Mouse (Mus musculus) neural tube, embryonic 14.5 days (tissue): ENCODE measurements around the gene Pdlim7. TPM values are rescaled to one million over a fixed set of nuclear protein-coding genes. Genes with fewer than 3 reads are reported as not detected.

ENCODE experiments used
- ATAC-seq: fragments of 200-750 bp; cut with Nextera tagmentation; 2 replicates; pipeline ENCODE4 v1.8.0; 2017; ENCODE audit warnings: low read depth, mild to moderate bottlenecking, moderate TSS enrichment, moderate library complexity
- H3K27ac ChIP-seq: fragments of 300-500 bp; sonication (generic); 2 replicates; pipeline ENCODE4 v1.5.1; 2014; ENCODE audit warnings: low read depth, mild to moderate bottlenecking, control low read depth, low read length, moderate library complexity, mixed read lengths
- H3K27me3 ChIP-seq: fragments of 300-500 bp; sonication (generic); 2 replicates; pipeline ENCODE4 v1.6.1; 2014; ENCODE audit warnings: low read length; ENCODE audit not compliant: control insufficient read depth, insufficient read depth
- H3K36me3 ChIP-seq: fragments of 300-500 bp; sonication (generic); 2 replicates; pipeline ENCODE4 v1.6.1; 2014; ENCODE audit warnings: low read length, mixed read lengths; ENCODE audit not compliant: control insufficient read depth, insufficient read depth
- H3K4me1 ChIP-seq: fragments of 300-500 bp; sonication (generic); 2 replicates; pipeline ENCODE4 v1.6.1; 2014; ENCODE audit warnings: low read length; ENCODE audit not compliant: control insufficient read depth, insufficient read depth
- H3K4me2 ChIP-seq: fragments of 300-500 bp; sonication (generic); 2 replicates; pipeline ENCODE4 v1.6.1; 2014; ENCODE audit warnings: mild to moderate bottlenecking, low read depth, low read length, control low read depth
- H3K4me3 ChIP-seq: fragments of 300-500 bp; sonication (generic); 2 replicates; pipeline ENCODE4 v1.5.1; 2014; ENCODE audit warnings: low read depth, low read length, control low read depth, mixed read lengths
- H3K9ac ChIP-seq: fragments of 300-500 bp; sonication (generic); replicated peaks from 2 replicates; pipeline ENCODE4 v1.6.1; 2014; ENCODE audit warnings: low read depth, mild to moderate bottlenecking, control low read depth, low read length, mixed read lengths
- H3K9me3 ChIP-seq: fragments of 300-500 bp; sonication (generic); 2 replicates; pipeline ENCODE4 v1.6.1; 2016; ENCODE audit warnings: low read length; ENCODE audit not compliant: control insufficient read depth
- WGBS: fragments of 180-500 bp; shearing (Covaris S2); extraction: QIAGEN DNeasy Blood & Tissue Kit; methylation state at CpG from one replicate; pipeline ENCODE4 v1.1.7; 2014; 5-methylcytosine and 5-hydroxymethylcytosine counted together
- polyA plus RNA-seq: library from polyadenylated mRNA; unstranded; fragments of >200 nt; fragmentation: Nextera tagmentation; extraction: Ambion mirVana; gene quantifications from 2 replicates; pipeline ENCODE4 v1.2.1, GENCODE M21; 2014

Pdlim7 gene
- polyA plus RNA-seq, 1 experiment from 2014 or later = 163 TPM

DNA sequence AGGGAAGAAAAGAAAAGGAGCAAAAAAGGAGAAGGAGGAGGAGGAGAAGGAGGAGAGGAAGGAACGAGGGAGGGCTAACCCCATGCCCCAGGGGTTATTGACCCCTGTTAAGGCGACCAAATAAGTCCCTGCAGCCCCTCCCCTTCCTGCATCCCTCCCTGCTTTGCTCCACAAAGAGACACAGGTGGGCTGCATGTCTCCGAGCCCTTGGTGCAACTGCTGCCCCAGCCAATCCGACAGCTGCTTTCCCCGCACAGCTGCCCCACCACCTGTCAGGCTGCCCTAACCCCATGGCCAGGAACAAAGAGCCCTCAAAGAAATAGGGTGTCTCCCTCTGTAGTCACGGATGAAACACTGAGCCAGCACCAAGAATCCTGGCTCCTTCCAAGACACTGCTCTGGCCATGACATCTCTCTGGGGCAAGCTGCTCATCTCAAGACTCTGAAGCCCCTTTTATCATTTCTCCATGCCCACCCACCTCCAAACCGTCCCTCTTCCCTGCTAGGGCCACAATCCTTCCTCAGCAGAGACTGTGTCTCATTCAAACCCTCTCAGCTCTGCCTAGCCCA lies 28.9 kb downstream of the Pdlim7 start:
- Histone ChIP-seq H3K4me1 (peaks cover 42% of the 10 kb centered on the region), H3K9me3 (no peaks in the 10 kb centered on the region), H3K27ac (peak overlapping the region; percentile 74), H3K4me3 (peak overlapping the region; percentile 99), H3K27me3 (peaks cover 2% of the 10 kb centered on the region; the same call in 1 of the 2 replicates), H3K9ac (peak overlapping the region; percentile 100), H3K4me2 (peak overlapping the region; percentile 97), H3K36me3 (peaks cover 33% of the 10 kb centered on the region)
- no peak for ATAC-seq
- WGBS = 10% methylated on average over 7 of the region's 7 CpGs

DNA sequence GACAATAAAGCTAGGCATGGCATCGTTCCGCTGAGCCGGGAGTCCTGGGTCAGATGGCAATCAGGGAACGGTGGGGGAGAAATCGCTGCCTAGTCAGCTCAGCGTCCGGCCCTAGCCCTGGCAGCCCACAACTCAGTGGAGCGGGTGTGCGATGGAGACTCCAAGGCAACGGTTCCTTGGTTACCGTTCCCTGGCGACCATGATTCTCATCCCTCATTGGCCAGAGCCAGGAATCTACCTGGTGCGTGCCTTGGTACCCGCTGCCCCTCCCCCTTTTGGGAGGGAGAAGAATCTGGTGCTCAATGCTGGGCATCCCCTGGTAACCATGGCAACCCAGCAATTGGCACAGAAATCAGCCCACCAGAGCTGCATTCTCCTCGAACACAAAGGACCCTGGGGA lies 29.9 kb downstream of the Pdlim7 start:
- Histone ChIP-seq H3K27me3 (peaks cover 2% of the 10 kb centered on the region; the same call in 1 of the 2 replicates), H3K4me3 (peak overlapping the region; percentile 99), H3K4me1 (peaks cover 42% of the 10 kb centered on the region), H3K9me3 (no peaks in the 10 kb centered on the region), H3K36me3 (peaks cover 43% of the 10 kb centered on the region), H3K4me2 (peak overlapping the region; percentile 97), H3K9ac (peak overlapping the region; percentile 43), H3K27ac (peak overlapping the region; percentile 74)
- peak; percentile 84 for ATAC-seq
- 3% methylated on average over 15 of the region's 15 CpGs for WGBS

DNA sequence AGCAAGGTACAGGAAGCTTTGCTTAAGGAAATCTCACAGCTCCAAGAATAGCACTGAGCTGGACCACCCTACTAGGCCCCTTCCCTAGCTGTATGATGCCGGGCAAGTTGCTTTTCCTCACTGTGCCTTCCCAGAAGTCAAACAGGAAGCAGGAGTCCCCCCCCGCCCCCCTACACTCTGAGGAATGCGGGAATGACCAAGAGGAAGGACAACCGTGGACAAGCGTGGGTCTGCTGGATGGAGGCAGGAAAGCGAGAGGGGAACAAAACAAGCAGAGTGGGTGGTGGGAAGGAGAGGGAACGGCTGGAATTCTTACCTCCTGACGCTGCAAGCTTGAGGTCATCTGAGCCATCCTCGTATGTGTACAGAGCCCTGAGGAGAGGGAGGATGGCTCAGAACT lies 30.4 kb downstream of the Pdlim7 start:
- H3K4me3 ChIP-seq = peak overlapping the region; percentile 99
- peak overlapping the region; percentile 97 for H3K4me2 ChIP-seq
- peaks cover 2% of the 10 kb centered on the region; the same call in 1 of the 2 replicates for H3K27me3 ChIP-seq
- peak overlapping the region; percentile 74 for H3K27ac ChIP-seq
- peaks cover 44% of the 10 kb centered on the region for H3K36me3 ChIP-seq
- WGBS = 44% methylated on average over 9 of the region's 9 CpGs
- H3K9me3 ChIP-seq = no peaks in the 10 kb centered on the region
- H3K9ac ChIP-seq = peak overlapping the region; percentile 43
- no peak for ATAC-seq
- peaks cover 42% of the 10 kb centered on the region for H3K4me1 ChIP-seq

GRCm38 (mm10) chr13:55482542-55482941 lies 30.9 kb downstream of the Pdlim7 start:
- H3K4me1 ChIP-seq = peaks cover 42% of the 10 kb centered on the region
- peaks cover 50% of the 10 kb centered on the region for H3K36me3 ChIP-seq
- peaks cover 2% of the 10 kb centered on the region; the same call in 1 of the 2 replicates for H3K27me3 ChIP-seq
- peak overlapping the region; percentile 97; the same call in 1 of the 2 replicates for H3K4me2 ChIP-seq
- WGBS = 68% methylated on average over 7 of the region's 7 CpGs
- H3K9ac ChIP-seq = no peak overlapping the region
- H3K4me3 ChIP-seq = peak overlapping the region; percentile 99; the same call in 1 of the 2 replicates
- no peak overlapping the region for H3K27ac ChIP-seq
- no peaks in the 10 kb centered on the region for H3K9me3 ChIP-seq
- ATAC-seq = no peak

- no peak overlapping the region for H3K9ac ChIP-seq
- H3K4me1 ChIP-seq = peaks cover 33% of the 10 kb centered on the region
- no peaks in the 10 kb centered on the region for H3K27me3 ChIP-seq
- peaks cover 76% of the 10 kb centered on the region for H3K36me3 ChIP-seq
- ATAC-seq = no peak
- no peak overlapping the region for H3K4me2 ChIP-seq
- H3K4me3 ChIP-seq = no peak overlapping the region
- H3K27ac ChIP-seq = no peak overlapping the region
- no peaks in the 10 kb centered on the region for H3K9me3 ChIP-seq
Observed at GRCm38 (mm10) chr13:55479929-55480328, 33.5 kb downstream of the Pdlim7 start.

GRCm38 (mm10) chr13:55479008-55479407 lies 34.5 kb downstream of the Pdlim7 start:
- Histone ChIP-seq H3K9me3 (no peaks in the 10 kb centered on the region), H3K27me3 (no peaks in the 10 kb centered on the region), H3K4me1 (peaks cover 33% of the 10 kb centered on the region), H3K9ac (no peak overlapping the region), H3K4me2 (no peak overlapping the region), H3K27ac (no peak overlapping the region), H3K36me3 (peaks cover 85% of the 10 kb centered on the region), H3K4me3 (no peak overlapping the region)
- no peak for ATAC-seq
- 87% methylated on average over 7 of the region's 7 CpGs for WGBS

DNA sequence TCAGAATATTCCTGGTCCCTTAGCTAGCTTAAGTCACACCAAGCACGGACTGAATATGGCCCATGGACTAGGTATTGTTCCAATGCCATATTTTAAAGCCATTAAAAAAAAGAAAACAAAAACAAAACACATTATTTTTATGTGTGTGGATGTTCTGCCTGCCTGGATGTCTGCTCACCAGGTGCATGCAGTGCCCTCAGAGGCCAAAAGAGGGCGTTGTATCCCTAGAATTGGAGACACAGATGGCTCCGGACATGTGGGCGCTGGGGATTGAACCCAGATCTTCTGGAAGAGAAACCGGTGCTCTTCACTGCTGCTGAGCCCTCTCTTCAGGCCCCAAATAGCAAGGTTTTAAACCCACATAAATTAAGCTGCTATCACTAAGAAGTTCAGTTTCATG lies 35.4 kb downstream of the Pdlim7 start:
- Histone ChIP-seq H3K4me2 (no peak overlapping the region), H3K9me3 (no peaks in the 10 kb centered on the region), H3K9ac (no peak overlapping the region), H3K4me1 (peaks cover 33% of the 10 kb centered on the region), H3K4me3 (no peak overlapping the region), H3K27ac (no peak overlapping the region), H3K27me3 (no peaks in the 10 kb centered on the region), H3K36me3 (peaks cover 93% of the 10 kb centered on the region)
- ATAC-seq = no peak
- WGBS = 61% methylated on average over 5 of the region's 5 CpGs

GRCm38 (mm10) chr13:55477492-55477891 lies 36.0 kb downstream of the Pdlim7 start:
- Histone ChIP-seq H3K4me3 (no peak overlapping the region), H3K27me3 (no peaks in the 10 kb centered on the region), H3K9ac (no peak overlapping the region), H3K27ac (no peak overlapping the region), H3K36me3 (peaks cover 89% of the 10 kb centered on the region), H3K4me2 (no peak overlapping the region), H3K4me1 (peaks cover 33% of the 10 kb centered on the region), H3K9me3 (no peaks in the 10 kb centered on the region)
- no peak for ATAC-seq
- 71% methylated on average over 16 of the region's 16 CpGs for WGBS

DNA sequence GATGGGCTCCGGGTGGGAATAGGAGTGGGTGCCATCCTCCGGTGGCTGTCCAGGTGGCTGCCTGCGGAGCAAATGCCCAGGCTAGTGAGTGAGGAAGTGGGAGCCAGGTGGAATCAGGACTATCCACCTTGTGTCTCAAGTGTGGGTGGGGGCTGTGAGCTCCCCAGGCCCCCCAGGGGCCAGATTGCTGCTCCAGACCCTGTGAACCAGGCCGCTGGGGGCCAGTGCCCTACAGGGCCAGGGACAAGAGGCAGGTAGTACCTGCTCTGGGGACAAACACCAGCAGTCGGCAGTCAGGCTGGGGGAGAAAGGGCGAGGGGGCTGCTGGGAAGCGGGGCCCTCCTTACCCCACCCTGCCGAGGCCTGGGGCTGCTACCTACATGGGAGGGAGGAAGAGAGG lies 37.2 kb downstream of the Pdlim7 start:
- peaks cover 39% of the 10 kb centered on the region for H3K4me1 ChIP-seq

More for the DNA sequence above, 37.2 kb downstream of the Pdlim7 start:
- ATAC-seq = no peak
- 96% methylated on average over 8 of the region's 8 CpGs for WGBS
- peaks cover 77% of the 10 kb centered on the region for H3K36me3 ChIP-seq
- H3K27me3 ChIP-seq = no peaks in the 10 kb centered on the region
- H3K27ac ChIP-seq = no peak overlapping the region
- H3K9ac ChIP-seq = no peak overlapping the region
- H3K4me2 ChIP-seq = no peak overlapping the region
- no peak overlapping the region for H3K4me3 ChIP-seq
- H3K9me3 ChIP-seq = no peaks in the 10 kb centered on the region
